Mouse (Mus musculus) embryonic fibroblast, embryonic 13.5 days (primary cell): ENCODE results near the gene Gse1.

Experiments used
- CTCF ChIP-seq: IDR thresholded peaks from 2 replicates; pipeline ENCODE4 v1.5.1; 2011; ENCODE audit warnings: mild to moderate bottlenecking, control low read depth, low read length, moderate library complexity, borderline replicate concordance; ENCODE audit not compliant: insufficient read depth
- POLR2A ChIP-seq: IDR thresholded peaks from 2 replicates; pipeline ENCODE4 v1.6.1; 2011; ENCODE audit warnings: low read depth, mild to moderate bottlenecking, control low read depth, low read length, moderate library complexity

DNA sequence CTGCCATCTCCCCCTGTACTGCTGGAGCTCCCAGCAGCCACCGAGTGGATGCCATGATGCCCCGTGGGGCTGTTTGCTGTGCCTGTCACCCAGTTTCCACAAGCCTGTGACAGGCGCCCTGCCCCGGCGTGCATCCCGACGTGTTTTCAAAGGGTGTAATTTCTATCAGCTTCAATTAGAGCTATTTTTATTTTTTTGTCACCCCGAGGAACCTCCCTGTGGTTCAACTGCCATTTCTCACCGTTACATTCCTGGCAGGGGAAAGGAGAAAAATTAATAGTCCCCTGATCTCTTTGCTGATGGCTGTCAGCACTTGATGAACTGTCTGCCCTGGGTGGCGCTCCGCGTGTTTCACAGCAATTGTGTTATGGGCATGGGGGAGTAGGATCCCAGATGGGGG is 115.3 kb downstream of the Gse1 start:
- TF ChIP-seq CTCF (no peak), POLR2A (no peak)
